Mouse (Mus musculus): Measurements from ENCODE around the gene Uqcrq.

Gene Uqcrq

GRCm38 (mm10) chr11:53430670-53431346 lies at the start of gene Uqcrq, which contains the start of gene Gdf9:
Gene Uqcrq (minus strand): TSS chr11:53430831.
Gene Gdf9 (plus strand): TSS chr11:53431023.
- peak; percentile 100 for DNase-seq (ENCODE audit: low spot score)

- peak; percentile 36 for DNase-seq (ENCODE audit: low spot score)
These were observed 49.2 kb upstream of the Uqcrq start, which contains the start of the genes Gm9945 and Sowaha for GRCm38 (mm10) chr11:53479783-53480301. Gene Gm9945 (plus strand): TSS chr11:53480166. Gene Sowaha (minus strand): TSS chr11:53480274.

GRCm38 (mm10) chr11:53479171-53479782 lies 48.6 kb upstream of the Uqcrq start:
- peak; percentile 31 for DNase-seq (ENCODE audit: low spot score)

GRCm38 (mm10) chr11:53478383-53479170 lies 47.9 kb upstream of the Uqcrq start:
- DNase-seq (ENCODE audit: low spot score): no peak

GRCm38 (mm10) chr11:53477833-53478232 lies 47.2 kb upstream of the Uqcrq start:
- DNase-seq (ENCODE audit: low spot score): no peak

- DNase-seq (ENCODE audit: low spot score): no peak
These were observed 45.0 kb upstream of the Uqcrq start for GRCm38 (mm10) chr11:53475620-53476019.

GRCm38 (mm10) chr11:53472709-53473108 lies 42.1 kb upstream of the Uqcrq start:
- no peak for DNase-seq (ENCODE audit: low spot score)

- DNase-seq (ENCODE audit: low spot score): peak; percentile 69
These were observed 39.5 kb upstream of the Uqcrq start, which contains the start of gene Gm9837 for GRCm38 (mm10) chr11:53469968-53470695. Gene Gm9837 (minus strand): TSS chr11:53470479.

GRCm38 (mm10) chr11:53469294-53469967 lies 38.8 kb upstream of the Uqcrq start:
- no peak for DNase-seq (ENCODE audit: low spot score)

- DNase-seq (ENCODE audit: low spot score): peak; percentile 69
These were observed 35.8 kb upstream of the Uqcrq start for GRCm38 (mm10) chr11:53466231-53466971.

- no peak for DNase-seq (ENCODE audit: low spot score)
These were observed 33.2 kb upstream of the Uqcrq start for GRCm38 (mm10) chr11:53463551-53464424.

GRCm38 (mm10) chr11:53461727-53462126 lies 31.1 kb upstream of the Uqcrq start:
- DNase-seq (ENCODE audit: low spot score): no peak

GRCm38 (mm10) chr11:53460192-53460591 lies 29.6 kb upstream of the Uqcrq start:
- no peak for DNase-seq (ENCODE audit: low spot score)

GRCm38 (mm10) chr11:53458996-53459395 lies 28.4 kb upstream of the Uqcrq start:
- no peak for DNase-seq (ENCODE audit: low spot score)

GRCm38 (mm10) chr11:53457372-53457954 lies 26.8 kb upstream of the Uqcrq start:
- no peak for DNase-seq (ENCODE audit: low spot score)

- peak; percentile 76 for DNase-seq (ENCODE audit: low spot score)
These were observed 26.1 kb upstream of the Uqcrq start, which contains the start of the genes Gm10447 and Shroom1 for GRCm38 (mm10) chr11:53456474-53457371. Gene Gm10447 (minus strand): TSS chr11:53457110. Gene Shroom1 (plus strand): TSS chr11:53457205.

- DNase-seq (ENCODE audit: low spot score): no peak
These were observed 22.4 kb upstream of the Uqcrq start for GRCm38 (mm10) chr11:53453031-53453430.

GRCm38 (mm10) chr11:53452396-53452795 lies 21.8 kb upstream of the Uqcrq start:
- DNase-seq (ENCODE audit: low spot score): no peak

Data from yolk sac, embryonic 10.5 days (tissue).